Mouse (Mus musculus) activated CD4-positive, CD25-positive, alpha-beta regulatory T cell, adult 4 months (primary cell): ENCODE data around the gene 4930590J08Rik. TPM values are rescaled to one million over a fixed set of nuclear protein-coding genes. Genes with fewer than 3 reads are reported as not detected.

Source experiments
- ATAC-seq: one replicate; pipeline ENCODE4 v1.8.0; 2017
- polyA plus RNA-seq, 2 experiments: library from polyadenylated mRNA; unstranded; fragments of 100-300 nt; shearing (Covaris generic); gene quantifications; one replicate each; pipeline ENCODE4 v1.2.1; 2017

The 4930590J08Rik gene
- polyA plus RNA-seq, 2 experiments from 2014 or later, result 0.24 to 1.3 TPM

DNA sequence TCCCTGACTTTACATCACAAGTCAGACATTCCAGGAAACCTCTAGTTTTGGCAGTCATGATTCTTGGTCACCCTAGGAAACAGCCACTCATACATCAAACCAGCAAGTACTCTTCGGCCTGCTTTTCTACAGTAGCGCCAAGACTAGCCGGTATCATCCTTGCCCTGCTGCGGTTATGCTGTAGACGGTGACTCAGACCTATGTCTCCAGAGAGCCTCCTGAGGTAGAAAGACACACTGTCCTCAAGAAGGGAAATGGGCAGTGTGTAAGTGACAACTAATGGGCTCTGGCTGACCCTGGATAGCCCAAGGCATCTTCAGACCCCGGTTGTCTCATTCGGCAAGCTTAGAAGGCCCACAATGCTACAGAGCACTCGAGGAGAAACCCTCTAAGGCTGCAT, 62.5 kb downstream of the 4930590J08Rik start:
- ATAC-seq, result no peak

GRCm38 (mm10) chr6:91966006-91966405, 63.4 kb downstream of the 4930590J08Rik start:
- no peak for ATAC-seq

- ATAC-seq, result no peak
These were observed 69.6 kb downstream of the 4930590J08Rik start for GRCm38 (mm10) chr6:91972201-91972646.

DNA sequence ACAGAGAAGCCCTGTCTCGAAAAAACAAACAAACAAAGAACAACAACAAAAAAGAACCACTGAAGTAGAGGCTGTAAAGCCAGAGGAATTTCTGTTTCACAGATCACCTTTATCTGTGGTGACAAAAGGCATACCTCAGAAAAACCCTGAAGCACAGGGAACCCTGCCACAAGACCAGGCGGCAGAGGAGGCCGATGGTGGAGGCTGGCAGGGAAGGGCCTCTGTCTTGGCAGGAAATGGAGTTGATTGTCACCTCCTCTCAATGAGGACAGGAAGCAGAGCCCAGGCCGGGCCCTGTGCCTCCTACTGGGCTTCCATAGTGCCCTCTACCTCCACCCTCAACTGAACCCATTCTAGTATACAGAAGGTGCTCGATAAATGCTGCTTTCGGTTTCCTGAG, 71.4 kb downstream of the 4930590J08Rik start:
- no peak for ATAC-seq

GRCm38 (mm10) chr6:91978371-91979300, 76.0 kb downstream of the 4930590J08Rik start, which contains the start of gene Fgd5:
Fgd5 (plus strand) TSS chr6:91978878.
- no peak for ATAC-seq

- ATAC-seq, result no peak
These were observed 76.8 kb downstream of the 4930590J08Rik start for GRCm38 (mm10) chr6:91979301-91979996.

DNA sequence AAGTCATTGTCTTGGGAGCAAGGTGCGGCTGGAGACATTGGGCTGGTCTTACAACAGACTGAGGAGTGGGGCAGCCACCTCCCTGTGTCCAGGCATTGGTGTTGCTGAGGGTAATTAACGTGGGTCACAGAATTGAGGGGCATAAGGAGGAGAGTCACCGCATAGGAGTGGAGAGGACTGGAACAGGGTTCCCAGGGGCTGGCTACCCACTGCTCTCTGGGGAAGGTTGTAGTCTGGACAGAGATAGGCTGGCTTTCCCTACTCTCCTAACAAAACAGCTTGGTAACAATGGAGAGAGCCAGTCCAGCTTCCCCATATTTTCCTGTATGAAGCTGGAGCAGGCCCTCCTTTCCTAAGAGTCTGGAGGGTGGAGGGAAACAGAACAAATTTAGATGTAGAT, 77.4 kb downstream of the 4930590J08Rik start:
- no peak for ATAC-seq

- ATAC-seq, result no peak
These were observed 87.5 kb downstream of the 4930590J08Rik start for GRCm38 (mm10) chr6:91990101-91990500.

- ATAC-seq, result no peak
These were observed 90.2 kb downstream of the 4930590J08Rik start for GRCm38 (mm10) chr6:91992823-91993222.

GRCm38 (mm10) chr6:91993795-91994505, 91.3 kb downstream of the 4930590J08Rik start:
- no peak for ATAC-seq

DNA sequence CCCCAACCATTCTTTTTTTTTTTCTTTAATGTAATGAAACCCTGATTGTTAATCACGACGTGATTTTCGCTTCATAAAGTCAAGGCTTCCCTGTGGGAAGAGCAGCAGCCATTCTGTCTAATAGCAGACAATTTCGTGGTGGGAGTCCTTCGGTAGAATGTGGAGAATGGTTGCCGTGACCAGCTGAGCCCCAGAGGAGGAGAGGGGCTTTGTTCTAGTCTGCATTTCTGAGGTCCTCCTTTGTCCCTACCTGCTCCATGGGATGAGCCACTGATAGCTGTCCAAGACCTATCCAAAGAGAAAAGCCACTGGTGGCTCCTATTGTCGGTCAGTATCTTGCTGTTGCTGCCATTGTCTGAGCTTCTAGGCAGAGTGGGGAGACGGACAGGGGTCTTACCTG, 93.5 kb downstream of the 4930590J08Rik start:
- no peak for ATAC-seq

Other genes with a start within 250 kb of the 4930590J08Rik start
- 10 to 100 TPM; 34.3 to 47.9 TPM for gene Slc6a6, start 218.8 kb upstream of the 4930590J08Rik start, polyA plus RNA-seq
- gene Grip2, start 75.6 kb upstream of the 4930590J08Rik start, polyA plus RNA-seq, result under 1 TPM; 0.17 to 0.19 TPM
- gene Ccdc174, start 24.8 kb upstream of the 4930590J08Rik start, polyA plus RNA-seq, result 10 to 100 TPM; 50.8 to 53.6 TPM
- under 1 TPM in 1 of 2 experiments, not detected in 1; 0.42 TPM for gene Fgd5, start 76.1 kb downstream of the 4930590J08Rik start, polyA plus RNA-seq
- gene Nr2c2, start 188.6 kb downstream of the 4930590J08Rik start, polyA plus RNA-seq, result 10 to 100 TPM; 66.0 to 72.5 TPM